Mouse (Mus musculus): ENCODE measurements around the gene Acy3.
A peak's percentile ranks its signal among the peaks of the same experiment; 100 is the strongest.
"Not testable (repeated sequence)": the region's sequence is repeated elsewhere in the genome, so short reads cannot be mapped to it uniquely, and the experiment has no call there.

The Acy3 gene

DNA sequence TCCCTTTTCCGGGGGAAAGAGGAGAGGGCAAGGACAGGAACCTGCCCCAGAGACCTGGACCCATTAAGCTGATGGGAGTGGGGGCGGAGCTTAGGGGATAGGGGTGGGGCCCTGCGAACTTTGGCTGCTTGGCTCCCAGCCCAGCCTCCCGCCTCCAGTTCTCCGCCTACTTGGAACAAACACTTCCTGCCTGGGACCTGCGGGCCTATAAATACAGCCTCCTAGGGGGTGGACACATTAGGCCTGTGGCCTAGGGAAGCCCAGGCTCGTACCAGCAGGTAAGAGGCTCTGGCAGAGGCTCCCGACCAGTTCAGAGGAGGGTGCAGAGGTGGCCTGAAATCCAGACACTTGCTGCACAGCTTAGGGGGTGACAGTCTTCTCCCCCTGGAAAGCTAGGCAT lies at the start of gene Acy3:
Acy3 (plus strand) TSS at position 237 of the 400 bp plus-strand sequence.
- DNase-seq (ENCODE audit: low spot score in 2 of 2), result peak in 1 of 2 experiments; percentile 34

DNA sequence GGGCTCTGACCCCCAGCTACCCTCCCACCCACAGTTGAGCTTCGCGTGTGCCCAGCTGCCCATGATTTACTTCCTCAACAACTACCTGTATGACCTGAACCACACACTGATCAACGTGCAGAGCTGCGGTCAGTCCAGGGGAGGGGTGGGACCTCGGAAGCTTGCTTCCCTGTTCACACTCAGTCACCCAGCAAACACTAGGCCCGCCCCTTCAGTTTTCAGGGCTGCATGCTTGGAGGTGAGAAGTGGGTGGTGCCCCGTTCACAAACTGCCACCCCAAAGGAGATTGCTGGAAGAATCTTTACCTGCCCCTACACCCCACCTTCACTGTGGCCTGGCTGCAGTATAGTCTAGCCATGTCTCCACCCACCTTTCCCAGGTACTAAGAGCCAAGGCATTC lies 44.1 kb upstream of the Acy3 start:
- DNase-seq (ENCODE audit: low spot score in 2 of 2), result no peak

DNA sequence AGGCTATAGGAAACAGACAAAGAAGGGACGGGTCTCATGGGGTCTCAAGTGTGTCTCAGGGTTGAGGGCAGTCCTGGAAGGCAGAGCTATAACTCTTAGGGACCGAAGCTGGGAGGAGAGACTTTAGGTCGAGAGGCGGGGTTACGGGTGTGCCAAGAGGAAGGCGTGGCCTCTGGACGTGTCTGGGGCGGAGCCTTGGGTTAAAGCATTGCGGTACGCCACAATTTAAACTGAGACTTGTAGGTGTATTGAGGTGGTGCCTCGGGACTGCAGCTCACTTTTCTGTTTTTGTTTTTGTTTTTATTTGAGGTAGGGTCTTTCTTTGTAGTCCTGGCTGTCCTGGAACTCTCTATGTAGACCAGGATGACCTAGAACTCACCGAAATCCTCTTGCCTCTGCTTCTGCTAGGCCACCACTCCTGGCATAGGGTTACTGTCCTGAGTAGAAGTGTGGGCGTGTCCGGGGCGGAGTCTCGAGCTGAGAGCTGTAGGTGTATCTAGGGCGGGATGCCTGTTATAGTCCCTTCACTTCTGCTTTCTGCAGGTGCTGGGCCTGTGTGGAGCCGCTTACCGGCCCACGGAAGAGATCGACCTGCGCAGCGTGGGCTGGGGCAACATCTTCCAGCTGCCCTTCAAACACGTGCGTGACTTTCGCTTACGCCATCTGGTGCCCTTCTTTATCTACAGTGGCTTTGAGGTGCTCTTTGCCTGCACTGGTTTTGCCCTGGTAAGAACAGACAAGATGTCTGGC lies 43.2 kb upstream of the Acy3 start:
- peak; percentile 57 to 69 for DNase-seq (ENCODE audit: low spot score in 2 of 2)

DNA sequence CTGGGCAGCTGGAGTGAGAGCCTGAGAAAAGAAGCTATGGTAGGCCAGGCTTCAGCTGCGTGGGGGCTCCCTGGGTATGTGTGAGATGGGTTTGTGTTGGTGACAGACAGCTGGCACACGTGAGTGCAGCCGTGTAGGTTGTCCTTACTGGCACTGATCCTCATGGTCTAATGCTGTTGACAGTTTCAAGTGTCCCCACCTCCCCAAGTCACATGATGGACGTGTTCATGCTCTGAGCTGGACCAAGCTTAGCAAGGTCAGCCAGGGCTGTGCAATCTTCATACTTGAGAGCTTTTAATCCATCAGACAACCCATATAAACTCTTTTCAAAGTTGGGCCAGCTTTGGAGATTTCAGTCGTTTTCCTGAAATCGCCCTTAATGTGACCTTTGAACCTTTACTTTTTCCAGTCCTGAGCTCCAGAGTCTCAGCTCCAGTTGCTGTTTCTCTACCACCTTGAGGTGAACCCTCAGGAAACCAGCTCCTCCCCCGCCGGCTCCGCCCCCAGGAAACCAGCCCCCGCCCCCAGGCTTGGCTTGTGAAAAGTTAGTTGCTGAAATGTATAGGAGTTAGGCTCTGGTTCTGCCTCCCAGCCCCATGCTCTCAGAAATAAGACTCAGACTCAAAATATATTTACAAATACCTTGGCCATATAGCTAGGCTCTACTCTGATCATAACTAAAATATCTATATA lies 40.4 kb upstream of the Acy3 start:
- peak in 1 of 2 experiments; percentile 41 for DNase-seq (ENCODE audit: low spot score in 2 of 2)

DNA sequence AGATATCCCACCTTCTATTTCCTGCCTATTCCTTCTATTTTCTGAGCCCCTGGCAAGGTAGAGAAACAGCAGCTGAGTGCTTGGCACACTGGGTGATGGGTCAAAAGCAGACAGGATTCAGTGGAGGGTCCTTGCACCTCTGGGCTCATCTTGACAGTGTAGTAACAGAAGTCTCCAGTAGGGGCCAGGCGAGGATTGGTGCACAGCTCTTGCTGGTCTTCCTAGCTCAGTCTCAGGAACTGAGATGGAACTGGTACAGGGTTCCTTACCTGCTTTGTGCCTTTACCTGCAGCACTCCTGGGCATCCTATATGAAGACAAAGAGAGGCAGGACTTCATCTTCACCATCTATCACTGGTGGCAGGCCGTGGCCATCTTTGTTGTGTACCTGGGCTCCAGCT lies 39.7 kb upstream of the Acy3 start:
- DNase-seq (ENCODE audit: low spot score in 2 of 2), result peak; percentile 34 to 67

DNA sequence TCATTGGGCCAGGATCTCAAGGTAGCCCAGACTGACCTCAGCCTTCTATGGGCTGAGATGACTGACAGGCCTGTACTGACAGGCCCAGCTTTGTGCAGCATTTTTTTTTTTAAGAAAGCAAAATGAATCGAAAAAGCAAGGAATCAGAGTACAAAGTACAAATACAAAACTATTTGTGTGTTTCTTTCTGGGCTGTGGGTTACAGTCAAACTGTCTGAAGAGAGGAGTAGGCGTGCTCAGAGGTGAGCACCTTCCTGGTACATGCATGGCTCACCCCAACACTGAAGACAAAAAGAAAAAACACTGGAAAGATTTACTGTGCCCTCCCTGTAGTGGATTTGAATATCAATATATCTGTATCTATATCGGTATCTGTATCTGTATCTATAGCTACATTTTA lies 38.6 kb upstream of the Acy3 start:
- no peak for DNase-seq (ENCODE audit: low spot score in 2 of 2)

DNA sequence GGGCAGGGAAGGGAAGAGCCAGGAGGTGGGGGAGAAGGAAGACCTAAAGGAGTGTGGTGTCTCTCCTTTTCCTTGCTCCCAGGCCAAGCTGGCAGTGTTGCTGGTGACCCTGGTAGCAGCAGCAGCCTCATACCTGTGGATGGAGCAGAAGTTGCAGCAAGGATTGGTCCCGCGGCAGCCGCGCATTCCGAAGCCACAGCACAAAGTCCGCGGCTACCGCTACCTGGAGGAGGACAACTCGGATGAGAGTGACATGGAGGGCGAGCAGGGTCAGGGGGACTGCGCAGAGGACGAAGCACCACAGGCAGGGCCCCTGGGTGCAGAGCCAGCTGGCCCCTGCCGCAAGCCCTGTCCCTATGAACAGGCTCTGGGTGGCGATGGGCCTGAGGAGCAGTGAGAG lies 37.8 kb upstream of the Acy3 start:
- no peak for DNase-seq (ENCODE audit: low spot score in 2 of 2)

DNA sequence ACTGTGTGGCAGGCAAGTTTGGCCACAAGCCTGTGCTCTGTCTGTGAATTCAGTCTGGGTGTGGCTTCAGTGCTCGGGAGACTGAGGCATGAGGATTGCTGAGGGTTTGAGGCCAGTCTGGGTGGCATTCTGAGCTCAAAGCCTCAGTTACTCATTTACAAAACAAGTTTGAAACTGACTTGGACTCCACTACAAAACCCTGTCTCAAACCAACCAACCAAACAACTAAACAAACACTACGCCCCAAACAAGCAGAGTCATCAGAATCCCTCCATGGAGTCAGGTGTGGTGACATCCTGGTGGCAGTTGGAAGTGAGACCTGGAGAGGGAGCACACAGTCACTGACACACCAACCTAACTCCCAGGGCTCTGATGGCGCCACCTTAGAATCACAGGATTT lies 36.0 kb upstream of the Acy3 start:
- no peak for DNase-seq (ENCODE audit: low spot score in 2 of 2)

DNA sequence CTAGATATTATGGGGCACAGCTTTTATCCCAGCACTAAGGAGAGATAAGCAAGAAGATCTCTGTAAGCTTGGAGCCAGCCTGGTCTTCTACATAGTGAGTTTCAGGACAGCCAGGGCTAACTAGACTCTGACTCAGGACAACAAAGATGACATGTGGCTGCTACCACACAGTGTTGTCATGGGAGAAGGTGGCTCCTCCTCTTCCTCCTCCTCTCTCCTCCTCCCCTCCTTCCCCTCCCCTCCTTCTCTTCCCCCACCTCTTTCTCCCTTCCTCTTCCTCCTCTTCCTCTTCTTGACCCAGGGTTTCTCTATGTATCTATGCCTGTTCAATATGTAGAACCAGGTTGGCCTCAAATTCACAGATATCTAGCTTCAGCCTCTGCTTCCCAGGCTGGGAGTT lies 34.9 kb upstream of the Acy3 start:
- no peak for DNase-seq (ENCODE audit: low spot score in 2 of 2)

DNA sequence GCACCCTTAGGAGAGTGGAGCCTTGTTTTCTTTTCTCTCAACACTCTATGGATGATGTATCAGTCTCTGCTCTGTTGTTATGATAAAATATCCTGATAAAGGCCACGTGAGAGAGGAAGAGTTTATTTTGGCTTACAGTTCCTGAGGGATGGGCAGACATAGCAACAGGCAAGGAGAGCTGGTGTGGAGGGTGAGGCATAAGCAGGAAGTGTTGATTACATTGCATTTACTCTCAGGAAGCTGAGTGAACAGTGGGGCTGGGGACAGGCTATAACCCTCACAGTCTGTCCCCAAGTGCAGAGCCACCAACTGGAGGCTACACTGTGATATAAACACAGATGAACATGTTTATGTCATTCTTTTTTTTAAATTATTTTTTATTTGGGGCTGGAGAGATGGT lies 34.3 kb upstream of the Acy3 start:
- DNase-seq (ENCODE audit: low spot score in 2 of 2), result no peak

DNA sequence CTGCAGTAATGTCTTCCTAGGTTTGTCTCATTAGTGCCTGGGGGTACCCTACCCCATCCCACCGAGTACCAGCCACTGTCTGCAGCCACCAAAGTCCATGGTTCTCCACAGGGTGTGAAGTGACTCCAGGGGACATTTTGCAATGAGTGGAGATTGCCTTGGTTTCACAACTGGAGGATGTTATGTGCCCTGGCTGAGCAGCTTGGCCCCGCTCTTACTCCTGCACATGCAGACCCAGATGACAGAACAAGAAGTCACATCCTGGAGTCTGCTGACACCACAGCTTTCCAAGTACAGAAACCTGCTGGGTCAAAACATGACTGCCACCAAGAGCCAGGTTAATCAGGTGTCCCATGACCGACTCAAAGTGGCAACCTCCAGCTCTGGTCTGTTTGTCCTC lies 31.3 kb upstream of the Acy3 start:
- no peak for DNase-seq (ENCODE audit: low spot score in 2 of 2)

DNA sequence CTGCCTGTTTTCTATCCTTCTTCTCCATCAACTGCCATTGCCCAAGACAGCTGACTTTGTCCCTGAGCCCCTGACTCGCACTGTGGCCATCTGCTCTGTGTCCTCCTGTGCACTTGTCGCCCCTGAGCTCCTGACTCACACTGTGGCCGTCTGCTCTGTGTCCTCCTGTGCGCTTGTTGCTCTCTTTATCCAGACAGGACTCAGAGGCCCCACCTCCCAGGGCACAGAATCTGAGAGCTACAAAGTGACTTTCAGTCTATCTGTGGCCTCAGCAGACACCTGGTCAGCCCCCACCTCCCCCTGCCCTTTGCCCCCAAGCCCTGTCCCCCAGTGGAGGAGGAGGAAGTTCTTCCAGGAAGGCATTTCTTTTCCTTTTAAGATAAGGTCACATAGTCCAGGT lies 30.6 kb upstream of the Acy3 start:
- DNase-seq (ENCODE audit: low spot score in 2 of 2), result no peak

DNA sequence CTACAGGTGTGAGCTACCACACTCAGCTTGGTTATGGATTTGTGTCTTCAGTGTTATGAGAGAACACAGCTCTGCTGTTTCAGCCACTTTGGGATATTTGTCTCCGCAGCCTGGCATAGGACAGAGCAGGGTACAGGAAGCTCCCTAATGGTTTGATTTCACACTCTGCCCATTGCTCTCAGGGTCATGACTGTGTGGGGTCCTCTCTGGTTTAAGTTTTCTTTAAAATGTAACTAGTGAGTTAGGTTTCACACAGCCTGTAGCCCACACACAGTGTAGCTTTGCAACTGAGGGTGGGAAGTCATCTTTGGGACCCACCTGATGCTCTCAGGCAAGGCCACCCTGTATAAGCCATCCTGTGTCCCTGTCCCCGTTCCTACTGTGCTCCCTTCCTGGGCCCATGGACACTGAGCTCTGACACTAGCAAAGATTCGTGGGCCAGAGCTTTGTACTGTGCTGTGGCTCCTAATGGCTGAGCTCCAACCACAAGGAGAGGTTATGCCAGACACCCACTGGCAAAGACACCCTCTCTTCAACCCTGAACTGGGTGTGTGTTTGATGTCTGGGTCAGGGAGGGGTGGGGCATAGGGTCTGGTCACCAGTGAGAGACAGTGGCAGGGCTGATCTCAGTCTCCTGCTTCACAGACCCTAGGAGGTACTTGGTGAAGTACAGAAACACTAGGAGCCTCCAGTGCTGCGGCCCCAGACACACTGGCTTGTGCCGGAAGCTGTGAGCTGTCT lies 28.9 kb upstream of the Acy3 start:
- not testable (repeated sequence) for DNase-seq (ENCODE audit: low spot score in 2 of 2)

DNA sequence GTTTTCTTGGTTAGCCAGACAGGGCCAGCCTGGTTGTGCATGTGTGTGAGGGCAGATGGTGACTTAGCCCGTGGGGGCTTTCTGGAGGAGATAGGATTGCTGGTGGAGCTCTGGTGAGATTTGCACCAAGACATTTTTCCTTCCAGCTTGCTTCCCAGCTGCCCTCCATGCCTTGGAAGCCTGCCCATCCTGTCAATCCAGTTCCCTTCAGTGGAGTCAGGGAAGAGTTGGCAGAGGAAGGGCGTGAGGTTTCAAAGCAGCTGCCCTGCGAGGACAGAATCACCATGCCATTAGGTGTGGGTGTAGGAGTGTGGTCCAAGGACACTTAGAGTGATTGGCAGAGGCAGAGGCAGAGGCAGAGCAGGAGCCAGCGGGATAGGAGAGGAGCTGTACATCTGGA lies 27.9 kb upstream of the Acy3 start, which contains the start of gene Aldh3b3:
Aldh3b3 (plus strand) TSS at position 176 of the 400 bp plus-strand sequence.
- DNase-seq (ENCODE audit: low spot score in 2 of 2), result no peak

DNA sequence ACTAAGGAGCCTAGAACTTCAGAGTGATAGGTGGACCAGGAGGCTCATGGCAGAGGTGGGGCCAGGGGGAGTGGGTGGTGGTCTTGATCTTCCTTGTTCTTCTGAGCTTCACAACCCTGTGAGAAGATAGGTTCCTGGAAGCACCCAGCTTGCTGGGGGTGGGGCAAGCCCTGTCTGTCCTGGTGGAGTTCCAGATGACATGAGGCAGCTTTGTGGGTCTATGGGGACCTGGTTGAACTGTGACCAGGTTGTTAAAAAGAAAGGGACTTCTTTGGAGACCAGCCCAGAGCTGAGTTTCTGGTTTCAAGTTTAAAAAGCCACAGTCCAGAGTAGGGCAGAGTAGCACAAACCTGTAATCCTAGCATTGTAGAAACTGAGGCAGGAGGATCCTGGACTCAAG lies 27.3 kb upstream of the Acy3 start:
- DNase-seq (ENCODE audit: low spot score in 2 of 2), result no peak

DNA sequence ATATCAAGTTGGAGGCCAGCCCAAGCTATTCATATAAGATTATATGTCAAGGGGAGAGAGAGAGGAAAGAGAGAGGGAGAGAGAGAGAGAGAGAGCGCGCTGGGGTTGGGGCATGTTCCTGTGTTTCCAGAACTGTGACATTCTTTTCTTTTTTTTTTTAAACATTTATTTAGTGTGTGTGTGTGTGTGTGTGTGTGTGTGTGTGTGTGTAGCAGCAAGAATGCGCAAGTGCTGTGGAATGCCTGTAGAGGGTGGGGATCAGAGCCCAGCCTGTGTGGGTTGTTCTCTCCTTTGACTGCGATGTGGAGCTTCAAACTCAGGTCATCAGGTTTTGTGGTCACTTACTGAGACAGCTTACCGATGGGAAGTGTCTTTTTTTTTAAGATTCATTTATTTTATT lies 26.2 kb upstream of the Acy3 start:
- DNase-seq (ENCODE audit: low spot score in 2 of 2), result no peak

DNA sequence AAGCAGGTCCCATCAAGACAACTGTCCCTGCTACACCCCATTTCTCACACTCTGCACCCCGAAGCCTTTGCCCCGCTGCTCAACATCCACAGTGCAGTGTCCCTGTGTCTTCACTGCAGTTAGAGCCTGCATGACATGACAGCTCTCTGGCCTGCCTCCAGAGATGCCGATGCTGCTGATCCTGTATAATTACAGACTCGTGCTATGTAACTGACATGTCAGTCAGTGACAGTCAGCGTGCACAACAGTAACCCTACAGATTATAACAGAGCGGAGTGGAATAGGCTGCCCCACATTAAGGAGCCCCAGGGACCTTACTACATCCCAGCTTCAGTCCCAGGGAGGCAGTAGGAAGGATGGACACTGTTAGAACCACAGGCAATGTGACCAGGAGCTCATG lies 24.6 kb upstream of the Acy3 start:
- DNase-seq (ENCODE audit: low spot score in 2 of 2), result not testable (repeated sequence)

DNA sequence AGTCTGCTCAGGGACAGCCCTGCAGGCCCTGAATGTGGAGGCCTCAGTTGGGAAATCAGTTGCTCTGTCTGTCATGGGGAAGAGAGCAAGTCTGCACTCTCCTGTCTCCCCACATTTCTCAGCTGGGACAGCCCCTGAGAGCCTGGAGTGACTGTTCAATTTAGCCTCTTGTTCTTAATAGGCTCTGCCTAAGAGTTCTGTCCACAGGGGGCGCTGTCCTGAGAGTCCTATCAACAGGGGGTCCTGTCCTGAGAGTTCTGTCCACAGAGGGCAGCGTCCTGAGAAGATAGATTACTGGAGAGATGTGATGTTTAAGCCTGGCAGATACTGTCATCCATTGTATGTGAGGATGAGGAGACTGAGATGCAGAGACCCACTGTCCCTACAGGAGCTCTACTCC lies 23.9 kb upstream of the Acy3 start:
- DNase-seq (ENCODE audit: low spot score in 2 of 2), result no peak

DNA sequence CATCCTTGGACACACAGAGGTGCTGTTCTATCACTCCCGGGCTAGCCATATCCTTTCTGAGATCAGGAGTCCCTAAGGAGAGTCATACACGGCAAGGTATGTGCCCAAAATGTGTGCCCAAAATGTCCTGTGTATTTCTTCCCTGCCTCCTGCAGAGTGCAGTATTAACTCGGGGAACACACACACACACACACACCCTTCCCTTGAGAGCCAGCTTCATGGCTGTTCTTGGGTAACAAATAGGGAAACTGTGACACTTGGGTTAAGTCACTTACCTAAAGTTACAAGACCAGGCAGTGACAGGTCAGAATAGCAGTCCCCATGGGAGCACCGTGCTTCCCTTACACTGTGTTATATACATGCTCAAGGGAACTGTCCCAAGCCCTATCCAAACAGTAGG lies 22.3 kb upstream of the Acy3 start:
- no peak for DNase-seq (ENCODE audit: low spot score in 2 of 2)

DNA sequence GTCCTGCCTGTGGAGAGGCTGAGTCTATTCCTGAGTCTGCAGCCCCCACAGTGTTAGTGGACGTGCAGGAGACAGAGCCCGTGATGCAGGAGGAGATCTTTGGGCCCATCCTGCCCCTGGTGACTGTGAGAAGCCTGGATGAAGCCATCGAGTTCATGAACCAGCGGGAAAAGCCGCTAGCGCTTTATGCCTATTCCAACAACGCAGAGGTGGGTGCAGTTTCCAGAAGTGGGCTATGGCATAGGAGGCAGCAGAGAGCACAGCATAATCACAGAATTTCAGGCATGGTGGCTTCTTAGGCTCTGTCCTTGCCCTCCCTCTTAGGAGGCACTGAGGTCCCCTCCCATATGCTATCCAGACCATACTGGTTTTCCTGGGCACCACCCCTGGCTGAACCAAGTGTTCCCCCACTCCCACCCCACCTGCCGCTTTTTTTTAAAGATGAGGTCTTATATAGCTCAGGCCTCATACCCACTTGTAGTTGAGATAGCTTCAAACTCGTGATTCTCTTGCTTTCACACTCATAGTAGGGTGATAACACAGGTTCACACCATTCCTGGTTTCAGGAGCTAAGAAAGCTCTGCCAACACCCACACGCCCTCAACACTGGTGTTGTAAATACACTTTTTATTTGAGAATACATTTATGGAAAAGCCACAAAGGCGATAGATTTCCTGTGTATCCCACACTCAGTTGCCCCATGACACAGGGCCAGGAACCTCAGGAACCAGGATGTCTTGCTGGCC lies 19.9 kb upstream of the Acy3 start:
- DNase-seq (ENCODE audit: low spot score in 2 of 2), result no peak

DNA sequence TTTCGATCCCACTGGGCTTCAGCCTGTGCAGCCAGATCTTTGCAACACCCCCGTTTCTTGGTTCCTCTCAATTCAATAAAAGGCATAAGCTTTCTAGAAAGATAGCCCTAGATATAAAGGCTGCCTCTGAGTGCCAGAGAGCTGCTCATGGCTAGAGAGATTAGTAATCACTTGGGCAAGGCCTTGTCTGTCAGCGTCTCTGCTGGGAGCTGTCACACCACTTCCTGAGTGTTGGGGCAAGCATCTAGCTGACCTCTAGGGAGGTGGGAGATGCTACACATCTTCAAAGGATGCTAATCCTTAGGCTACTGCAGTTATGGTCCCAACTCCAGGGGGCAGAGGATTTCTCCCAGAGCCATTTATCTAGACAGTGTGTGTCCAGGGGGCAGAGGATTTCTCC lies 19.1 kb upstream of the Acy3 start:
- DNase-seq (ENCODE audit: low spot score in 2 of 2), result no peak

DNA sequence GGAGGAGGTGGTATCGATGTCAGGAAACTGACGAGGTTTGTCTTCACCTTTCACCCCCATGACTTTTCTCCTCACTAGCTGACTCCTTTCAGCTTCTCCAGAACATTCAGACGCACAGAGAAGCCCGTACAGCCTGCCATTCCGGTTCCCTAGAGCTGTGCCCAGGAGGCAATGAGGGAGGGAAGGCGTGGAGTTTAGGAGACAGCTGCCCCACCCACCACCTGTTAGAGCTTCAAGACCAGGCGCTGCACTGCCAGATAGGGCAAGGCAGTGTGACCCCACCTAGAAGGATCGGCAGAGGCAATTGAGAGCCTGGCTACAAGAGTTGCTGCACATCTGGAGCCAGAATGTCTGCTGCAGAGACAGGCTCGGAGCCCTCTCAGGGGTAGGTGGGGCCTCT lies 14.1 kb upstream of the Acy3 start, which contains the start of gene Aldh3b2:
Aldh3b2 (plus strand) TSS at position 100 of the 400 bp plus-strand sequence.
- peak; percentile 15 to 16 for DNase-seq (ENCODE audit: low spot score in 2 of 2)
